Mouse (Mus musculus): ENCODE data around the gene Olfr1061. TPM values are rescaled to one million over a fixed set of nuclear protein-coding genes. Genes with fewer than 3 reads are reported as not detected.
"Not testable (repeated sequence)": the region's sequence is repeated elsewhere in the genome, so short reads cannot be mapped to it uniquely, and the experiment has no call there.

Gene Olfr1061
- not detected in 2 replicates for polyA plus RNA-seq (2015; fragmentation: Nextera tagmentation; extraction: Ambion mirVana)

- ATAC-seq, result no peak
- no peaks in the 10 kb centered on the region for H3K36me3 ChIP-seq (ENCODE audit: control insufficient read depth, insufficient read depth)
Measured at GRCm38 (mm10) chr2:86413950-86414349, at the start of gene Olfr1061. Gene Olfr1061, minus strand, starts transcription at chr2:86414050.

GRCm38 (mm10) chr2:86460434-86460833 is 46.6 kb upstream of the Olfr1061 start:
- WGBS, result 83% methylated on average over 1 of the region's 1 CpGs
- no peaks in the 10 kb centered on the region for H3K27me3 ChIP-seq (replicated peaks; ENCODE audit: control insufficient read depth, insufficient read depth, low read length)
- H3K4me2 ChIP-seq (ENCODE audit: low read length), result no peak overlapping the region
- H3K9me3 ChIP-seq (ENCODE audit: control insufficient read depth, low read length), result no peaks in the 10 kb centered on the region
- H3K9ac ChIP-seq (replicated peaks; ENCODE audit: low read depth, low read length), result no peak overlapping the region
- H3K4me1 ChIP-seq (replicated peaks; ENCODE audit: control insufficient read depth, insufficient read depth, low read length), result no peaks in the 10 kb centered on the region
- no peak overlapping the region for H3K27ac ChIP-seq (ENCODE audit: low read length)
- H3K4me3 ChIP-seq (replicated peaks; ENCODE audit: low read length), result no peak overlapping the region
- no peak for ATAC-seq
- no peaks in the 10 kb centered on the region for H3K36me3 ChIP-seq (ENCODE audit: control insufficient read depth, insufficient read depth)

More at GRCm38 (mm10) chr2:86413950-86414349, at the start of gene Olfr1061:
- Histone ChIP-seq H3K9ac (replicated peaks; ENCODE audit: low read depth, low read length) (no peak within 1 kb of the TSS), H3K4me3 (replicated peaks; ENCODE audit: low read length) (no peak within 1 kb of the TSS), H3K4me1 (replicated peaks; ENCODE audit: control insufficient read depth, insufficient read depth, low read length) (no peaks in the 10 kb centered on the region), H3K4me2 (ENCODE audit: low read length) (no peak within 1 kb of the TSS), H3K27me3 (replicated peaks; ENCODE audit: control insufficient read depth, insufficient read depth, low read length) (no peaks in the 10 kb centered on the region), H3K27ac (ENCODE audit: low read length) (no peak within 1 kb of the TSS), H3K9me3 (ENCODE audit: control insufficient read depth, low read length) (no peaks in the 10 kb centered on the region)
- 80% methylated on average over 1 of the region's 1 CpGs for WGBS

DNA sequence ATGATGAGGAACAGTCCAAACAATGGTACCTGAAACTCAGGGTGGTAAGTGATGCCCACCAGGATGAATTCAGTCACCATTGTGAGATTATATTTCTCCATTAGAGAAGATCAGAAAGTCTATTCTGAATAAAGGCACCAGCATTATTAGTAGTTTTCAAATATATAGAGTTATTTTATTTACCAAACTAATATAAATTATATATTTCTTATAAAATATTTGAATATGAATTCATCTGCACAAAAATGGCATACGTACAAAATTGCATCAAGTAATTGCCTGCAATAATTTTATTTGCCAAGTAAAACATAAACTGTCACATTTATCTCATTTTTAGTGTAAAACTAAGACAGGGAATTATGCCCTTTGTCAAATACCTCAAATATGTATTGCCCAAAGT is 42.3 kb upstream of the Olfr1061 start, which contains the start of gene Olfr1066:
TSS of gene Olfr1066 (minus strand) at position 101 of the 400 bp plus-strand sequence.
- H3K4me3 ChIP-seq (replicated peaks; ENCODE audit: low read length), result no peak within 1 kb of the TSS
- WGBS, result 91% methylated on average over 1 of the region's 1 CpGs

DNA sequence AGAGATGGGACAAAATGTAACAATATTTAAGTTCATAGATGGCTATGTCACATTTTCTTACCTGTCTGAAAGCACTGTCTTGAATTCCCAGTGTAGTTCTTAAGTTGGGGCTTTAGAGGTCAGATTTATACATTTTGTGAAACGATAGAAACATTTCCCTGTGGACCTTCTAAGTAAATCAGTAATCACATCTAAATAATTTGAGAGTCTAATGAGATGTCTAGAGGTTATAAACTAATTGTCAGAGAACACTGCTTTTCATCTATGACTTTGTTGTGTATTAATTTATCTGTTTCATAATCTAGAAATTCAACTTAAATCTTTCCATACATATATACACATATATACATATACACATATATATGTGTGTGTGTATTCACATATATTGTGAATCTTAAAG is 36.6 kb upstream of the Olfr1061 start, which contains the start of gene Olfr1065:
TSS of gene Olfr1065 (minus strand) at position 101 of the 400 bp plus-strand sequence.
- no CpG with 5 or more reads among the region's 1 CpGs for WGBS
- not testable (repeated sequence) for H3K4me2 ChIP-seq (ENCODE audit: low read length); ATAC-seq; H3K4me3 ChIP-seq (replicated peaks; ENCODE audit: low read length); H3K27me3 ChIP-seq (replicated peaks; ENCODE audit: control insufficient read depth, insufficient read depth, low read length); H3K36me3 ChIP-seq (ENCODE audit: control insufficient read depth, insufficient read depth); H3K9me3 ChIP-seq (ENCODE audit: control insufficient read depth, low read length); H3K27ac ChIP-seq (ENCODE audit: low read length); H3K9ac ChIP-seq (replicated peaks; ENCODE audit: low read depth, low read length); H3K4me1 ChIP-seq (replicated peaks; ENCODE audit: control insufficient read depth, insufficient read depth, low read length)

More for the DNA sequence above, 42.3 kb upstream of the Olfr1061 start, which contains the start of gene Olfr1066:
- Histone ChIP-seq H3K4me1 (replicated peaks; ENCODE audit: control insufficient read depth, insufficient read depth, low read length) (no peaks in the 10 kb centered on the region), H3K9ac (replicated peaks; ENCODE audit: low read depth, low read length) (no peak within 1 kb of the TSS), H3K36me3 (ENCODE audit: control insufficient read depth, insufficient read depth) (no peaks in the 10 kb centered on the region), H3K4me2 (ENCODE audit: low read length) (no peak within 1 kb of the TSS), H3K9me3 (ENCODE audit: control insufficient read depth, low read length) (no peaks in the 10 kb centered on the region), H3K27ac (ENCODE audit: low read length) (no peak within 1 kb of the TSS), H3K27me3 (replicated peaks; ENCODE audit: control insufficient read depth, insufficient read depth, low read length) (no peaks in the 10 kb centered on the region)
- ATAC-seq, result no peak

- not testable (repeated sequence) for H3K4me3 ChIP-seq (replicated peaks; ENCODE audit: low read length); H3K36me3 ChIP-seq (ENCODE audit: control insufficient read depth, insufficient read depth); H3K27me3 ChIP-seq (replicated peaks; ENCODE audit: control insufficient read depth, insufficient read depth, low read length); H3K4me1 ChIP-seq (replicated peaks; ENCODE audit: control insufficient read depth, insufficient read depth, low read length); H3K27ac ChIP-seq (ENCODE audit: low read length); H3K9ac ChIP-seq (replicated peaks; ENCODE audit: low read depth, low read length); H3K9me3 ChIP-seq (ENCODE audit: control insufficient read depth, low read length); ATAC-seq; H3K4me2 ChIP-seq (ENCODE audit: low read length)
- WGBS, result 24% methylated on average over 1 of the region's 1 CpGs
Measured at GRCm38 (mm10) chr2:86442101-86442500, 28.3 kb upstream of the Olfr1061 start.

DNA sequence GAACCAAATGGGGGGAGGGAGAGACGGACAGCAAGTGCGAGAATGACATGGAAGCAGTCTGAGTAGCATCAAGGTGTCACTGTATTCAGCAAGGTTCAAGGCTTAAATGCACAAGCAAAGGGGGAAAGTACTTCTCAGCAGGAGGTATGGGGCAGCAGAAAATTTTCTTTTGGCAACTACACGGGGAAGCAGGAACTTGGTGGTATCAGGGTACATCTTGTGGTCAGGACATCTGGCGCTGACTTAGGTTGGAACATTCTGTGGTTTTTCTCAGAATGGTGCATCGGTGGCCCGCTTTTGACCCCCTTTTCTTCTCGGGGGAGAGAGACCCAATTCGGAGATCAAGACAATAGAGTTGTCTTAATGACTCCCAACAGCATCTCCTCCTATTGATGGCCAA is 14.7 kb upstream of the Olfr1061 start:
- H3K36me3 ChIP-seq (ENCODE audit: control insufficient read depth, insufficient read depth); H3K9me3 ChIP-seq (ENCODE audit: control insufficient read depth, low read length); H3K4me1 ChIP-seq (replicated peaks; ENCODE audit: control insufficient read depth, insufficient read depth, low read length); H3K27me3 ChIP-seq (replicated peaks; ENCODE audit: control insufficient read depth, insufficient read depth, low read length); H3K27ac ChIP-seq (ENCODE audit: low read length); H3K4me2 ChIP-seq (ENCODE audit: low read length); H3K4me3 ChIP-seq (replicated peaks; ENCODE audit: low read length); ATAC-seq; H3K9ac ChIP-seq (replicated peaks; ENCODE audit: low read depth, low read length): not testable (repeated sequence)
- WGBS, result 95% methylated on average over 8 of the region's 8 CpGs

- not testable (repeated sequence) for ATAC-seq; H3K4me1 ChIP-seq (replicated peaks; ENCODE audit: control insufficient read depth, insufficient read depth, low read length); H3K4me3 ChIP-seq (replicated peaks; ENCODE audit: low read length)
Measured at GRCm38 (mm10) chr2:86426649-86427048, 12.8 kb upstream of the Olfr1061 start, which contains the start of gene Olfr1062. Gene Olfr1062, minus strand, starts transcription at chr2:86426749.

DNA sequence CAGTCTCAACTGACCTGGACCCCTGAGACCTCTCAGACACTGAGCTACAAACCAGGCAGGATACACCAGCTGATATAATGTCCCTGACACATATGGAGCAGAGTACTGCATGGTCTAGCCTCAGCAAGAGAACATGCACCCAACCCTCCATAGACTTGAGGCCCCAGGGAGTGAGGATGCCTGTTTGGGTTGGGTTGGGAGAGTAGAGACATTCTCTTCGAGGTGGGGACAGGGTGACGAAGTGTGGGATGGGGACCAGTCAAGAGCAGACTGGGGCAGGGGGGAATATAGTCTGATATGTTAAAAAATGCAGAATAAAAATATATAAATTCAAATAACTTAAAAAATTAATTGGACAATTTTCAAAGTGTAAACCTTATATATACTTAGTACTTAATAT is 18.7 kb downstream of the Olfr1061 start:
- no peak overlapping the region for H3K4me2 ChIP-seq (ENCODE audit: low read length)
- H3K27ac ChIP-seq (ENCODE audit: low read length), result no peak overlapping the region
- WGBS, result 96% methylated on average over 2 of the region's 2 CpGs
- H3K4me3 ChIP-seq (replicated peaks; ENCODE audit: low read length), result no peak overlapping the region
- no peaks in the 10 kb centered on the region for H3K4me1 ChIP-seq (replicated peaks; ENCODE audit: control insufficient read depth, insufficient read depth, low read length)
- ATAC-seq, result no peak
- H3K9ac ChIP-seq (replicated peaks; ENCODE audit: low read depth, low read length), result no peak overlapping the region
- H3K9me3 ChIP-seq (ENCODE audit: control insufficient read depth, low read length), result no peaks in the 10 kb centered on the region
- H3K36me3 ChIP-seq (ENCODE audit: control insufficient read depth, insufficient read depth), result no peaks in the 10 kb centered on the region
- H3K27me3 ChIP-seq (replicated peaks; ENCODE audit: control insufficient read depth, insufficient read depth, low read length), result no peaks in the 10 kb centered on the region

More at GRCm38 (mm10) chr2:86426649-86427048, 12.8 kb upstream of the Olfr1061 start, which contains the start of gene Olfr1062:
- not testable (repeated sequence) for H3K27me3 ChIP-seq (replicated peaks; ENCODE audit: control insufficient read depth, insufficient read depth, low read length); H3K27ac ChIP-seq (ENCODE audit: low read length); H3K9me3 ChIP-seq (ENCODE audit: control insufficient read depth, low read length); H3K4me2 ChIP-seq (ENCODE audit: low read length); H3K9ac ChIP-seq (replicated peaks; ENCODE audit: low read depth, low read length); H3K36me3 ChIP-seq (ENCODE audit: control insufficient read depth, insufficient read depth)

DNA sequence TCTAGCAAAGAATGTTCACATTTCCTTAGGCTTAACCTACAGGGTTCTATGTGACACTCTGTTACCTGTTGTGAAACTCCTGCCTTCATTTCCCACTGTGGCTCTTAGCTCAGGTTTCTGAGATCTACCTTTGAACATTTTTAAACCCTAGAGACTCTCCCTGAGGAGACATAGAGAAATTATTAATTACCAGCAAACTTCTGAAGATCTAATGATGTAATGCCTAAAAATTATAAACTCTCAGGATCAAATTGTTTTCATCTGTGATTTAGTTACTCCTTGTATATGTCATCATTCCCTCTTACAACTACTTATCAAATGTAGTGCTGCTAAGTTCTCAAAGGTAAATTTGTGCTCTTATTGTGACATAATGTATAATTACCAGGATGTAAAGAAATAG is 25.4 kb downstream of the Olfr1061 start, which contains the start of gene Olfr1058:
TSS of gene Olfr1058 (minus strand) at position 101 of the 400 bp plus-strand sequence.
- not testable (repeated sequence) for H3K4me2 ChIP-seq (ENCODE audit: low read length); H3K4me1 ChIP-seq (replicated peaks; ENCODE audit: control insufficient read depth, insufficient read depth, low read length); H3K27me3 ChIP-seq (replicated peaks; ENCODE audit: control insufficient read depth, insufficient read depth, low read length); H3K36me3 ChIP-seq (ENCODE audit: control insufficient read depth, insufficient read depth); H3K27ac ChIP-seq (ENCODE audit: low read length); H3K9me3 ChIP-seq (ENCODE audit: control insufficient read depth, low read length); H3K9ac ChIP-seq (replicated peaks; ENCODE audit: low read depth, low read length); ATAC-seq; H3K4me3 ChIP-seq (replicated peaks; ENCODE audit: low read length)

DNA sequence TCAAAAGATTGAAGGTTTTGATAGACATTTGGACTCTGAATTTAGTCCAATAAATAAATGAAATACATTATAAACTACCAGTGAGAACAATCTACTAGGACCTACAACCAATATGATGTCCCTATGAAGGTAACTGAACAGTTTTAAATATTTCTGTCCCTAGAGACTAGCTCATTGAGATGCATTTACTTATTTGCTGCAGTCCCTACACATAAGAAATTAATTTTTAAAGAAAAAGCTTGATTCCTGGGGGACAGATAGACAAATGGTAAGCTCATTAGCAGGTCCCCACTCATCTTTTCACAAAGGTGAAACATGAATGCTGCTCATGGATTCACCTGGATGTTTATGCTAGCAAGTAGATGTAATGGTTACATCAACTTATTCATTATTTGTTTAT is 35.6 kb downstream of the Olfr1061 start, which contains the start of gene Olfr1057:
TSS of gene Olfr1057 (minus strand) at position 101 of the 400 bp plus-strand sequence.
- H3K4me1 ChIP-seq (replicated peaks; ENCODE audit: control insufficient read depth, insufficient read depth, low read length), result no peaks in the 10 kb centered on the region
- no peaks in the 10 kb centered on the region for H3K9me3 ChIP-seq (ENCODE audit: control insufficient read depth, low read length)
- no peaks in the 10 kb centered on the region for H3K27me3 ChIP-seq (replicated peaks; ENCODE audit: control insufficient read depth, insufficient read depth, low read length)
- H3K4me2 ChIP-seq (ENCODE audit: low read length), result no peak within 1 kb of the TSS
- ATAC-seq, result no peak
- H3K27ac ChIP-seq (ENCODE audit: low read length), result no peak within 1 kb of the TSS
- H3K36me3 ChIP-seq (ENCODE audit: control insufficient read depth, insufficient read depth), result no peaks in the 10 kb centered on the region
- no peak within 1 kb of the TSS for H3K4me3 ChIP-seq (replicated peaks; ENCODE audit: low read length)
- H3K9ac ChIP-seq (replicated peaks; ENCODE audit: low read depth, low read length), result no peak within 1 kb of the TSS
